Mouse (Mus musculus): ENCODE measurements at regions not wholly inside any gene's neighbourhood (a gene's known extent, or its start where the extent isn't known, plus 50 kb on each side); places are given as distances from the start of the nearest gene placed in this dataset.
"Not testable (repeated sequence)": the region's sequence is repeated elsewhere in the genome, so short reads cannot be mapped to it uniquely, and the experiment has no call there.

DNA sequence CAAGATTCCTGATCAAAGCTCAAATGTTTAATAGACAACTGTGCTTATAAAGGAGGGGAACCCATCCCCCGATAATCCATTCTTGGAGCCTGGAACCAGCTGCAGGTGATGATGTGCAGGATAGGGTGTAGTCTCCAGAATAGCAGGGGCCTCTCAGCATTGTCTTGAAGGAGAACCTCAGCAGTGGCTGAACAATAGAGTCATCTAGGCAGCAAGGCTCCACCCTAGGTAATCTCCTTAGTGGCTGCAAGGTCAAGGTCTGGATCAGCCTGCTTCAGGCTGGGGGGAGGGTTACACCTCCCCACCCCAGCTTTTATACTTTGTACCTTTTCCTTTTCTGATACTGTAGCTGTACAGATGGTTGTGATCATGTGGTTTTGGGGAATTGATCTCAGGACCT is 116.8 kb upstream of the Mettl4 start:
- no peak for DNase-seq (ENCODE audit: low spot score)

DNA sequence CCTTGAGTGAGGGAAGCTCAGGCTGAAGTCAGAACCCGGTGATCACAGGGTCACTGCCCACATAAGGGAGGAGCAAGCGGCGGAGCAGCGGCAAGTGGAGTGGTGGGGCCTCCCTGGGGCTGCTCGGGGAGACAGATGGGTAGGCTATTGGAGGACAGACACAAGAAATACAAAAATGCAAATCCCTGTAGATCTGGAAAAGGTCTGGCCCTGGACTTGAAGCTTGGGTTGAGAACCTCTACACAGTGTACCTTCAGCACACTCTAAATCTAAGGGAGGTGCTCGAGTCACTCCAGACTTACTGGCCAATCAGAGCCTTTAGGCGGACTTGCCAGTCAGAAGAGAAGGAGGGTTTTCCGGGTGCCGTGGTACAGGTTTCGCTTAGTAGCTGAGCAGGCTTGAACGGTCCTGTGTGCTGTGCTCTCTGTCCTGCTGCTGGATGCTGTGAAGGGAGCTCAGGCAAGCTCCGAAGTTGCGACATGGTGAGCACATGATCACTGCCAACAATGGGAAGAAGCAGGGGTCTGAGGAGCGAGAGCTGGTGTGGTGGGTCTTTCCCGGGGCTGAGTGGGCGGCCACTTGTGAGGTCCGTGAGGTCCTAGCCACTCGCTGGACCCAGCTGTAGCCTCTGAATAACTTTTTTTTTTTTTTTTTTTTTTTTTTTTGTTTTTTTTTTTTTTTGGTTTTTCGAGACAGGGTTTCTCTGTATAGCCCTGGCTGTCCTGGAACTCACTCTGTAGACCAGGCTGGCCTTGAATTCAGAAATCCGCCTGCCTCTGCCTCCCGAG is 114.9 kb upstream of the Mettl4 start:
- peak; percentile 37 for DNase-seq (ENCODE audit: low spot score)

DNA sequence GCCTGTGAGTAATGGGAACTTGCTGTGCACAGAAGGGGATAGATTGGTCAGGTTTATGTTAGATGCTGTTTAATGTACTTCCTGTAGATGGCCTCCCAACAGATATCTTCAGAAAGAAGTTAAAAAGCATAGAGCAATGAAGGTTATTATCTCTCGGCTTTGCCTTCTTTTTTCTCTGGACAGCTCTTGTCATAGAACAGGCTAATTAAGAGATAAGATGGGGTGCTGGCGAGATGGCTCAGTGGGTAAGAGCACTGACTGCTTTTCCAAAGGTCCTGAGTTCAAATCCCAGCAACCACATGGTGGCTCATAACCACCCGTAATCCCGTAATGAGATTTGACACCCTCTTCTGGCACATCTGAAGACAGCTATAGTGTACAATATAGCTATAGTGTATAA is 104.9 kb upstream of the Mettl4 start:
- DNase-seq (ENCODE audit: low spot score), result not testable (repeated sequence)

DNA sequence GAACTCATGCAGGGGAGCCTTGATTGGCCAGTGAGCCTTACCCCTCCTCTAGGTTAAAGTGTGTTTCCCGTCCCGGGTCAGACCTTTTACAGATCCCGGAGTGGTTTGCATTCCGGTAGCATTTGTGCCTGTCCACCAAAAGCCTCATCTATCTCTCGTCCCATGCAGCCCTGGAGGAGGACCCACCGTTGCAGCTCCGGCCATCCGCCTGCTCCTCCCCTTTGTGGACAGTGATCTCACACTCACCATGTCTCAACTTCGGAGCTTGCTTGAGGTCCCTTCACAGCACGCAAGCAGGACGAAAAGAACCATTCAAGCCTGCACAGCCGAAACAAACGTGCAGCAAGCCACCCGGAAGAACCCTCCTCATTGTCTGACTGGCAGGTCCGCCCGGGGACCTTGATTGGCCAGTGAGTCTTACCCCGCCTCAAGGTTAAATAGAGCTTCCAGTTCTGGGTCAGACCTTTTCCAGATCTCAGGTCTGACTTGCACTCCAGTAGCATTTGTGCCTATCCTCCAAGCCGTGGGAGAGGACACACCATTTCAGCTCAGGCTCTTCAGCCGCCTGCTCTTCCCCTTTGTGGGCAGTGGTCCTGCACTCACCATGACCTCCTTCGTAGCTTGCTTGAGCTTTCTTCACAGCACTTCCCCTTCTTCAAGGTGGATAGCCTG is 84.8 kb upstream of the Mettl4 start:
- DNase-seq (ENCODE audit: low spot score), result peak; percentile 54

DNA sequence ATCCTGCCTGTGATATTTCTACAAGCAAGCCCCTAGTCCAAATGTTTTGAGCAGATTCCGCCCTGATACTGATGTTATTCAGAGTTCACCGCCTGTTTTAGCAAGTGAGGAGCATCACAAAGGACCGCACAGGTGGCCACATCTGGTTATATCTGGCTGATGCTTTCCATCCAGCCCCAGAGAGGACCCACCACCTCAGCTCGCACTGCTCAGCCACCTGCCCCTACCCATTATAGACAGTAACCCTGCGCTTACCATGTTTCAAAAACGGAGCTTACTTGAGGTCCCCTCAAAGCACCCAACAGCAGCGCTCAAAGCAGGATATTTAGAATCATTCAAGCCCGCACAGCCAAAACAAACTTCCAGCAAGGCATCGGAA is 84.2 kb upstream of the Mettl4 start:
- not testable (repeated sequence) for DNase-seq (ENCODE audit: low spot score)

DNA sequence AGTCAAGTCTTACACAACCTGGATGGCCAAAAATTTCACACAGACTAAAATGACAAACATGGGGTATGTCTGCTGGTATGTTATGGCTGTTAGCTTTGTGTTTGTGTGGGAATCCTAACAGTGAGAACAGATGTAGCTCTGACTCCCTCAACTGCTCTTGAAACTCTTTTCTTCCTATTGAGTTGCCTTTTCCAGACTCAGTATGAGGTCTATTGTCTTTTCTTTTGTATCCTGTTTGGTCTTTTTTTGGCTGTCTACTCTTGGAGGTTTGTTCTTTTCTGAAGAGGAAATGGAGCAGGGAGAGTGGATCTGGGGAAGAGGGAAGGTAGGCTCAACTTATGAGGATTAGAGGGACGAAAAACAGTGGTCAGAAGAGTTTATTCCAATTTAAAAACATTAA is 76.6 kb upstream of the Mettl4 start:
- not testable (repeated sequence) for DNase-seq (ENCODE audit: low spot score)

DNA sequence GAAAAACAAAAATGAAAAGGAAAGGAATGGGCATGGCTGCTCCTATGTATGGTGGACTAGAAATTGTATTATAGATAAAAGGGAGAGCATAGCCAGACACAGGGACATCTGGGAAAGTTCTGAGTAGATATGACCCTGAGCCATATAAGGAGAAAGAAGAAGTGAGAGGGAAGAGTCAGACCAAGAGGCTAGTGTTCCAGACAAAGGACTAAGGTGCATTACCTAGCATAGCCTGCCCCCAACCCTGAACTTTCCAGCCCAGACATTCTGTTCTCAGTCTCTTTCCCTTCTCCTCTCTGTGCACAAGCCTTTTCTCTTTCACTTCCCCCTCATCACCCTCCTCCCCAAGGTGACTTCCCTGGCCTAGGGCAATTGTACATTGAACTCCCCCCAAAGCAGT is 58.9 kb upstream of the Mettl4 start:
- DNase-seq (ENCODE audit: low spot score), result no peak

Measured in layer of hippocampus, adult 9-10 months (tissue).